Mouse (Mus musculus) kidney, embryonic 16.5 days (tissue): ENCODE measurements around the gene Fam50a. TPM values are rescaled to one million over a fixed set of nuclear protein-coding genes. Genes with fewer than 3 reads are reported as not detected.

Experiments
- ATAC-seq: fragments of 200-750 bp; cut with Nextera tagmentation; 2 replicates; pipeline ENCODE4 v1.8.0; 2017; ENCODE audit warnings: moderate TSS enrichment; ENCODE audit not compliant: low FRiP score, low TSS enrichment
- H3K27ac ChIP-seq: fragments of 300-500 bp; sonication (generic); 2 replicates; pipeline ENCODE4 v1.5.1; 2014; ENCODE audit warnings: low read length
- H3K27me3 ChIP-seq: fragments of 300-500 bp; sonication (generic); 2 replicates; pipeline ENCODE4 v1.6.1; 2014; ENCODE audit warnings: low read length, control low read depth, mixed read lengths; ENCODE audit not compliant: insufficient read depth
- H3K36me3 ChIP-seq: fragments of 300-500 bp; sonication (generic); 2 replicates; pipeline ENCODE4 v1.6.1; 2014; ENCODE audit warnings: low read length, control low read depth, mixed read lengths; ENCODE audit not compliant: insufficient read depth
- H3K4me1 ChIP-seq: fragments of 300-500 bp; sonication (generic); 2 replicates; pipeline ENCODE4 v1.6.1; 2014; ENCODE audit warnings: low read length, control low read depth, mixed read lengths; ENCODE audit not compliant: insufficient read depth
- H3K4me2 ChIP-seq: fragments of 300-500 bp; sonication (generic); replicated peaks from 2 replicates; pipeline ENCODE4 v1.6.1; 2014; ENCODE audit warnings: low read depth, low read length
- H3K4me3 ChIP-seq: fragments of 300-500 bp; sonication (generic); 2 replicates; pipeline ENCODE4 v1.5.1; 2014; ENCODE audit warnings: mild to moderate bottlenecking, low read length
- H3K9ac ChIP-seq: fragments of 300-500 bp; sonication (generic); replicated peaks from 2 replicates; pipeline ENCODE4 v1.6.1; 2014; ENCODE audit warnings: low read length
- H3K9me3 ChIP-seq: fragments of 300-500 bp; sonication (generic); 2 replicates; pipeline ENCODE4 v1.6.1; 2016; ENCODE audit warnings: low read length, control low read depth
- WGBS: fragments of 180-500 bp; shearing (Covaris S2); extraction: QIAGEN DNeasy Blood & Tissue Kit; methylation state at CpG from one replicate; pipeline ENCODE4 v1.1.7; 2014; 5-methylcytosine and 5-hydroxymethylcytosine counted together
- polyA plus RNA-seq: library from polyadenylated mRNA; unstranded; fragments of >200 nt; fragmentation: Nextera tagmentation; extraction: Ambion mirVana; gene quantifications from 2 replicates; pipeline ENCODE4 v1.2.1, GENCODE M21; 2015

Fam50a gene
- 69.8 and 71.4 TPM in 2 replicates for polyA plus RNA-seq

GRCm38 (mm10) chrX:74312540-74313464 lies at the start of gene Fam50a:
Fam50a (plus strand) TSS chrX:74313033.
- peak within 1 kb of the TSS; percentile 70 for H3K4me2 ChIP-seq
- 19% methylated on average over 59 of the region's 59 CpGs for WGBS
- H3K9me3 ChIP-seq, result no peaks in the 10 kb centered on the region
- H3K36me3 ChIP-seq, result peaks cover 25% of the 10 kb centered on the region
- peak within 1 kb of the TSS; percentile 86 for H3K27ac ChIP-seq
- peak within 1 kb of the TSS; percentile 67 for H3K4me3 ChIP-seq
- peak within 1 kb of the TSS; percentile 86 for H3K9ac ChIP-seq
- peak; percentile 96 for ATAC-seq
- 0 out of 2 replicates have a peak, but pooled peaks cover 7% of the 10 kb centered on the region for H3K4me1 ChIP-seq
- no peaks in the 10 kb centered on the region for H3K27me3 ChIP-seq

- WGBS, result 35% methylated on average over 3 of the region's 3 CpGs
- Histone ChIP-seq H3K9me3 (no peaks in the 10 kb centered on the region), H3K27ac (peak overlapping the region; percentile 95), H3K27me3 (no peaks in the 10 kb centered on the region; the same call in 1 of the 2 replicates), H3K4me3 (peak overlapping the region; percentile 60), H3K36me3 (0 out of 2 replicates have a peak, but pooled peaks cover 5% of the 10 kb centered on the region), H3K4me2 (peak overlapping the region; percentile 56), H3K4me1 (peaks cover 3% of the 10 kb centered on the region; the same call in 1 of the 2 replicates), H3K9ac (peak overlapping the region; percentile 59)
- ATAC-seq, result peak; percentile 60
Measured at GRCm38 (mm10) chrX:74269736-74270061, 43.1 kb upstream of the Fam50a start.

- Histone ChIP-seq H3K9me3 (no peaks in the 10 kb centered on the region), H3K4me1 (peaks cover 3% of the 10 kb centered on the region; the same call in 1 of the 2 replicates), H3K27me3 (no peaks in the 10 kb centered on the region), H3K9ac (peak within 1 kb of the TSS; percentile 86), H3K27ac (peak within 1 kb of the TSS; percentile 95), H3K4me3 (peak within 1 kb of the TSS; percentile 60), H3K36me3 (0 out of 2 replicates have a peak, but pooled peaks cover 5% of the 10 kb centered on the region), H3K4me2 (peak within 1 kb of the TSS; percentile 57)
- WGBS, result 24% methylated on average over 42 of the region's 42 CpGs
- peak; percentile 95 for ATAC-seq
Measured at GRCm38 (mm10) chrX:74270062-74270901, 42.6 kb upstream of the Fam50a start, which contains the start of gene Rpl10. Rpl10 (plus strand) TSS chrX:74270812.

- Histone ChIP-seq H3K9ac (peak overlapping the region; percentile 86), H3K4me3 (peak overlapping the region; percentile 60), H3K36me3 (0 out of 2 replicates have a peak, but pooled peaks cover 5% of the 10 kb centered on the region), H3K4me1 (peaks cover 3% of the 10 kb centered on the region; the same call in 1 of the 2 replicates), H3K27ac (peak overlapping the region; percentile 80), H3K4me2 (peak overlapping the region; percentile 57), H3K9me3 (no peaks in the 10 kb centered on the region), H3K27me3 (no peaks in the 10 kb centered on the region)
- WGBS, result 24% methylated on average over 27 of the region's 27 CpGs
- ATAC-seq, result no peak
Measured at GRCm38 (mm10) chrX:74270902-74271551, 41.8 kb upstream of the Fam50a start.

DNA sequence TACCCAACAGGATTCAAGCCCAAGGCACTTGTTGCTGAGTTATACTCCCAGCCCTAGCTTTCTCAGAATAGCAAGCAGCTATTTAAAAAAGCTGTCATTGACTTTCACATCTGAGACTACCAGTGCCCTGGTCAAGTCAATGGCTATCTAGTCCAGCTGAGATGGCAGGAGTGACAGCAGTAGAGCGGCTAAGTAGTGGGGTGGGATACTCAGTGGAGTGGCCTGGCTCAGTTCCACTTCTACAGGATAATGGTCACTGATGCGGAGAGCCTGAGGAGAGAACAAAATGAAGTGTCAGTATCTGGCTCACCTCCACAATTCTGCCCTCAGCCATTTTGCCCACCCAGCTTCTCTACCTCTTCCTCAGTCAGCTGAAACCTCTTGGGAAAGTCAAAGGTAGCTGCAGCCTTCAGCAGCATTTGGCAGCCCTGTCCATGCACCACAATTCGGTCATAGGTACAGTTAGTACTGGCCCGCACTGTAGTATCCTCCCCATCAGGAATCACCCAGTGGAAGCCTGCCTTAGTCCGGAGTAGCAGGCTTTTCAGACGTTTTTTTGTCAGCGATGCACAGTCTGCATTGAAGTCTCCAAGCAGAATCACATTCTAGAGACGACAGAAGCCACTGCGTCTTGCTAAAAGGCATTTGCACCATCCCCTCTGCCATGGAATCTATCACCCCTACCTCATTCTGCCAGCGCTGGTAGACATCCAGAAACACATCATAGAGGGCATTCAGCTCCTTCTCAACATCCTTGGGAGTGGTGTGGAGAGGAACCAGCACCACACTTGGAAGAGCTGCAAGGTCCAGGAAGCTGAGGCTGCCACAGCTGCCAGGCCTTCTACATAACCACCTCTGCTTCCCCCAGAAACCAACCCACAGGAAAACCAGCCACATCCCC lies 39.2 kb upstream of the Fam50a start:
- H3K4me1 ChIP-seq, result peaks cover 3% of the 10 kb centered on the region; the same call in 1 of the 2 replicates
- no peaks in the 10 kb centered on the region for H3K9me3 ChIP-seq
- WGBS, result 42% methylated on average over 10 of the region's 10 CpGs
- no peak overlapping the region for H3K9ac ChIP-seq
- H3K4me2 ChIP-seq, result no peak overlapping the region
- ATAC-seq, result no peak
- H3K4me3 ChIP-seq, result no peak overlapping the region
- no peaks in the 10 kb centered on the region for H3K27me3 ChIP-seq
- H3K36me3 ChIP-seq, result 0 out of 2 replicates have a peak, but pooled peaks cover 5% of the 10 kb centered on the region
- H3K27ac ChIP-seq, result peak overlapping the region; percentile 29; the same call in 1 of the 2 replicates

GRCm38 (mm10) chrX:74277916-74278315 lies 34.9 kb upstream of the Fam50a start:
- H3K27me3 ChIP-seq, result no peaks in the 10 kb centered on the region
- H3K9ac ChIP-seq, result no peak overlapping the region
- H3K36me3 ChIP-seq, result no peaks in the 10 kb centered on the region
- no peak for ATAC-seq
- WGBS, result 77% methylated on average over 6 of the region's 8 CpGs
- no peak overlapping the region for H3K27ac ChIP-seq
- H3K4me1 ChIP-seq, result 0 out of 2 replicates have a peak, but pooled peaks cover 4% of the 10 kb centered on the region
- H3K4me3 ChIP-seq, result no peak overlapping the region
- no peak overlapping the region for H3K4me2 ChIP-seq
- no peaks in the 10 kb centered on the region for H3K9me3 ChIP-seq

GRCm38 (mm10) chrX:74281041-74281731 lies 31.6 kb upstream of the Fam50a start:
- WGBS, result 26% methylated on average over 14 of the region's 14 CpGs

GRCm38 (mm10) chrX:74281732-74282394 lies 31.0 kb upstream of the Fam50a start, which contains the start of the genes Taz and Dnase1l1:
Taz (plus strand) TSS chrX:74281912.
Dnase1l1 (minus strand) TSS chrX:74282337.
- peak within 1 kb of the TSS; percentile 79 for H3K4me2 ChIP-seq
- 28% methylated on average over 16 of the region's 16 CpGs for WGBS
- H3K9me3 ChIP-seq, result no peaks in the 10 kb centered on the region
- H3K27me3 ChIP-seq, result no peaks in the 10 kb centered on the region
- H3K4me1 ChIP-seq, result peaks cover 11% of the 10 kb centered on the region
- peak within 1 kb of the TSS; percentile 58 for H3K4me3 ChIP-seq
- no peaks in the 10 kb centered on the region; the same call in 1 of the 2 replicates for H3K36me3 ChIP-seq
- ATAC-seq, result peak; percentile 97
- H3K9ac ChIP-seq, result peak within 1 kb of the TSS; percentile 75
- peak within 1 kb of the TSS; percentile 77 for H3K27ac ChIP-seq

More at GRCm38 (mm10) chrX:74281041-74281731, 31.6 kb upstream of the Fam50a start:
- ATAC-seq, result peak; percentile 5; the same call in 1 of the 2 replicates
- Histone ChIP-seq H3K4me2 (peak overlapping the region; percentile 79), H3K9me3 (no peaks in the 10 kb centered on the region), H3K4me1 (peaks cover 11% of the 10 kb centered on the region), H3K27ac (peak overlapping the region; percentile 72), H3K4me3 (peak overlapping the region; percentile 58), H3K9ac (peak overlapping the region; percentile 69), H3K27me3 (no peaks in the 10 kb centered on the region), H3K36me3 (no peaks in the 10 kb centered on the region; the same call in 1 of the 2 replicates)
